Mouse (Mus musculus): ENCODE measurements around the gene Pla2g4e.

Pla2g4e gene

DNA sequence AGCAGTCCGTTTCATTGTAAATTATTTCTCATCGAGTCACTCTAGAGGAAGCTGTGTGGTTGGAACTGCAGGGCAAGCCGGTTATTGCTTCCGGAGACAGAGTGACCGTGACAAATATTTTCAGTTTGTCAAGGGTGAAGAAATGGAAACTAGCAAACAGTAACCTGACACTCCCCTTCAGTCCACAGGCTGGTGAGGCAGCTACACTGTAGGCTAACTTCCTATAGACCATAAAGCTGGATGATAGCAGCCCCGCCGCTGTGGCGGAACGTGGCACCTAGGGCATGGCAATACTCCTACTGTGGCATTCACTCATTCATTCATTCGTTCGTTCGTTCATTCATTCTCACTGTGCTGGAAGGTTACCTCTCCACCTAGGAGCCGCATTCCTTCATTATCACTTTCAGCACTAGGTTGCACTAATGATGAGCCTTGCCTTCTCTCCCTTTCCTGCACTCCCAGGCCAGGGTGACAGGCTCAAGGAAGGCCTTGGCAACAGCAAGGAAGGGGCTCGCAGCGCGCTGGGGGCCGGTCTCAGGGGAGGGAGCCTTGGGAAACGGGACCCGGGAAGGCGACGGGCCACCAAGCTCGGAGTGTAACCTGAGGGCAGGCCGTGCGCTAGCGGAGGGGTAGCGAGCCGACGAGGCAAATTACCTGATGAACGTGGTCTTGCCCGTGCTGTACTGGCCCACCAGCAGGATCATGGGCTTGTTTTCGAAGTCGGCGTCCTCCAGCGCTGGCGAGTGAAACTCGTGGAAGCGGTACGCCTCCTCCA, 91.4 kb downstream of the Pla2g4e start:
- DNase-seq, result peak; percentile 26

DNA sequence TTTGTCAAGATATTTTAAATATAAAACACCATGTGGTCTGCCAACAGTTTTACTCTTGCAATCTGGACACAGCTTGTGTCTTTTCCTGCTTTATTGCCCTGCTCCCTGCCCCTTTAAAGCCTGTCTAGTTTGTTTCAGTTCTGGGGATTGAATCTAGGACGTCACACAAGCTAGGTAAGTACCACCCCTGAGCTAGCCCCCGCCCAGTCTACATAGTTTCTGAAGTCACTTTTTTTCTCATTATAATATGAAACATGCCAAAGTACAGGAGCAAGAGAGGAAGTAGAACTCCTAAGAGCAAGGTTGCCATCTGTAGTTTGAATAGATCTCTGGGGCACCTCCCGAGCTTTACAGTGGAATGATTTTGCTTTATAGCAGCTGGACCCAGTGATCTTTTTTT, 94.6 kb downstream of the Pla2g4e start:
- no peak for DNase-seq

GRCm38 (mm10) chr2:120149634-120150033, 95.5 kb downstream of the Pla2g4e start:
- no peak for DNase-seq

GRCm38 (mm10) chr2:120147999-120148398, 97.1 kb downstream of the Pla2g4e start:
- no peak for DNase-seq

DNA sequence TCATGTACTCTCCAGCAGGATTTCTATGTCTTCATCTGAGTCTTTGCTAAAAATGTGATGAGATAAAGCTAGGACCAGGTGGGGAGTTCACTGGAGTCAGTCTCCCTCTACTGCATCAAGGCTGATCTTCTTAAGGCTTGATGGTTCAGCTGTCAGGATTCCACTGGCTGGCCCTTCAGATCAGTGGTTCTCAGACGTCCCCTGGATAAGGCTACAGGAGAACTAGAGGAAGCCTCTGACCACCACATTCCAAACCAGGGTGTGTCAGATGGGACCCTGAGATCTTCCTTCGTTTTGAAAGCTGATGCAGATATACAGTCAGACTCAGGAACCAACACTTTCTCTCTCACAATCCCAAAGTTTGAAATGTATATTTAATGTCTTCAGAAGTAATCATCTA, 97.8 kb downstream of the Pla2g4e start:
- no peak for DNase-seq

DNA sequence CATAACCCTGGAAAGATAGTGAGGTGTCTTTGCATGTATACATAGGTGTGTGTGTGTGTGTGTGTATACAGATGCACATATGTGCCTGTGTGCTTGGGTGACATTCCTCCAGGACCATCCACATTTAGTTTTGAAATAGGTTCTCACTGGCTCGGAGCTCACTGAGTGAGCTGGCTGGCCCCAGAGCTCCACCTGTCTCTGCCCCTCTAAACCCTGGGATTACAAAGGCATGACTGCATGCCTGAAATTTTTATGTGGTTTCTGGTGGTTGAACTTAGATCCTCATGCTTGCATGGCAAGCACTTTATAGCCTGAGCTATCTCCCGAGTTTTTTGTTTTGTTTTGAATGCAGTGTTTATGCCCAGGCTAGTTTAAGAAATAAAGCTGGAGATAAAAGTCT, 98.6 kb downstream of the Pla2g4e start:
- DNase-seq, result no peak

GRCm38 (mm10) chr2:120144390-120144789, 100.7 kb downstream of the Pla2g4e start:
- no peak for DNase-seq

- DNase-seq, result no peak
Observed at GRCm38 (mm10) chr2:120142336-120142735, 102.8 kb downstream of the Pla2g4e start.

DNA sequence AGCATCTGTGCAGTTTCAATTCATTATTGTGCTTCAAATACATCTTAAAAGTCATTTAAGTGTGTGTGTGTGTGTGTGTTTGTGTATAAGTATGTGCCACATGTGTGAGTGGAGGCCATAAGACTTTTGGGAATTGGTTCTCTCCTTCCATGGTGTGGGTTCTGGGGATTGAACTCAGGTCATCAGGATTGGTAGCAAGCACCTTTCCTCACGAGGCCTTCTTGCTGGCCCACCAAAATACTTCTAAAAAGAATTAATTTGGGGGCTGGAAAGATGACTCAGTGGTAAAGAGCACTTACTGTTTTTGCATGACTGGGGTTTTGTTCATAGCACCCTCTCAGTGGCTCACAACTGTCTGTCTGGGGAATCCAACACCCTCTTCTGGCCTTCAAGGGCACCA, 103.5 kb downstream of the Pla2g4e start:
- DNase-seq, result no peak

GRCm38 (mm10) chr2:120140326-120140725, 104.8 kb downstream of the Pla2g4e start:
- no peak for DNase-seq

GRCm38 (mm10) chr2:120139091-120139490, 106.0 kb downstream of the Pla2g4e start:
- no peak for DNase-seq

DNA sequence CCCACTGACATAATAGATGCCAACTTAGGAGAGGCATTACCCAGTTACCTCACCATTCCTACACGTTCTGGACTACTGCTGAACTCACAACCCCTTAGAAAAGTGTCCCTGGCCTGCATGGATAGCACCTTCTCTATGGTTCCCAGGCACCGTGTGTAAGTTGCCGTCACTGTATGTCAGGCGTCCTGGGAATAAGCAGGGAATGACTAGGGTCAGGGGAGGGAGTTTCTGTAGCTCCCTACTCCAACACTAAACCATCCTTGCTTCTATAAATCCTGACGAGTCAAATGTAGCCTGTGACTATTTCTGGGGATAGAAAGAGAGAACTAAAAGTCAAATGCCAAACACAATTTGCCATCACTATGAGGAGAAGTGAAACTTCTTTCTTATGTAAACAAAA, 107.9 kb downstream of the Pla2g4e start:
- no peak for DNase-seq

DNA sequence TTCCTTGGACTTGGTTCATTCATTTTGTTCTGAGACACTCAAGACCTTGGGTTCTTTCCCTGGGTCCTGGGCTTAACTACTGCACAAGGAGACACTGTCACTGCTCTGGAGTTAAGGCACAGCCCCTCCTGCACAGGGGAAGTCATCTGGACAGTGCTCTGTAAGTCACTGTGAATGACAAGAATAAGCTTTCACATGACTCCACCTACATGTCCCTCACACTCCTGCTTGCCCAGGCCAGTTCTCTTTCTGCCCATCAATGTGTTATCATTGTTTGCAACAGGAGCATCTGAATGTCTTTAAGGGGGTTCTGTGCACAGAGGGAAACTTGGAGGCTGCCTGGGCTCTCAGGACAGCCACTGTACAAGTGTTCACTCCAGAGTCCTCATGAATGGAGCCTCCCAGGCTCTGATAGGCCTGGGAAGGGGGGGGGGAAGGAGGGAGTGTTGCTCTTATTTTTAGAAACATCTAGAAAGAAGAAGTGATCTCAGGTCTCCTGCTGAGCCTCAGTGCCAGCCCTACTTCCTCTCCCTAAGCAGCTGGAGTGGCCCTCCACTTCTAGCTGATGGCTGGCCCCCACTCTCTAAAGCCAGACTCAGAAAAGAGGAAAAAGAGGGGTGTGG, 110.6 kb downstream of the Pla2g4e start:
- DNase-seq, result no peak

DNA sequence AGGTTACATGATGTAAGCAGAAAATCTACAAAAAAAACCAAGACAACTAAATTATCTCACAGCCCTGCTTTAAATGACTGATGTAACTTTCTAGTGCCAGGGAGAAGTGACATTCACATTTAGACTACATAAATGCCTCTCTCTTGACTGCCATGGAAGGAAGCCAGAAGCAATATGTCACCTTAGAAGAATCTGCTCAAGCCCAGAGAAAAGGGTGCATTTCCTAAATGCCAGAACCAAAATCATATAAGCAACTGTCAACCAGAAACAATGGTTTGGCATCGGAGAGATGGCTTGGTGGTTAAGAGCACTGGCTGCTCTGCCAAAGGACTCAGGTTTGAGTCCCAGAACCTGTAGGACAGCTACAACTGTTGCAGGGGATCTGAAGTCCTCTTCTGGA, 113.3 kb downstream of the Pla2g4e start:
- no peak for DNase-seq

GRCm38 (mm10) chr2:120129252-120129908, 115.8 kb downstream of the Pla2g4e start:
- no peak for DNase-seq

- DNase-seq, result no peak
Observed at GRCm38 (mm10) chr2:120128611-120129051, 116.5 kb downstream of the Pla2g4e start.

DNA sequence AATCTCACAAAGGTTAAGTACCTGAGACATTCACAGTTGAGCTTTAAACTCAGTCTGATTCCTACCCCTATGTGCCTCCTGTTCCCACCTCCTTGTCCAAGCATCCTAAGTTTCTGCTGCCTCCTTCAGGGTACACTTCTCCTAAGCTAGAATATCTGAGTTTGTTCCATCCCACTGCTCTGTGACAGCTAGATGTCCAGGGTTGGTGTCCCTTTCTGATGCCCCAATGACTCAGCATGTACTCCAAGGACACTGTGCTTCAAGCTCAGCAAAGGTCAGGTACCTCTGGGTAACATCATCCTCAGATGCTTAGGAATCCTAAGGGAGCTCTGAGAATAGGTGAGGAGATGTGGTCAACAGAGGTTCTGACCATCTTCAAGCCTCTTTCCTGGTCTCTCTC, 117.1 kb downstream of the Pla2g4e start:
- DNase-seq, result no peak

- DNase-seq, result no peak
Observed at GRCm38 (mm10) chr2:120126901-120127300, 118.2 kb downstream of the Pla2g4e start.

DNA sequence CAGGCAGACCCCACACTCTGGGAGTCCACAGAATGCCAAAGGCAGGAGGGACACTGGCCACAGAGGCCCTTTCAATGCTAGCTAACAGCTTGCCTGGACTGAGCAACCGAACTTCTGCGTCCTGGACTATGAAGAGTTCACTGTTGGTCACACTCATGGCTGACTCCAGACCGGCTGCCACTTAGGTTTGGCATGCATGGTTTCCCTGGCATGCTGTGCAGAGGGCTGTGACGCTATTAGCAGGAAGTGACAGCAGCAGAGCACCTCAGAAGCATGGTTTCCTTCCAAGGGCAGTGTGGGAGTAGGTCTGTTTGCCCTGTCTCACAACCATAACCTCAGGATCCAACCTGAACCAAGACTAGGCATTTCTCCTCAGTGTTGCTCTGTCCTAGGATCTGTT, 118.7 kb downstream of the Pla2g4e start:
- DNase-seq, result no peak

GRCm38 (mm10) chr2:120125461-120125860, 119.7 kb downstream of the Pla2g4e start:
- no peak for DNase-seq

GRCm38 (mm10) chr2:120124946-120125345, 120.2 kb downstream of the Pla2g4e start:
- DNase-seq, result no peak

GRCm38 (mm10) chr2:120124096-120124495, 121.0 kb downstream of the Pla2g4e start:
- peak; percentile 21 for DNase-seq

- DNase-seq, result no peak
Observed at GRCm38 (mm10) chr2:120122983-120123382, 122.2 kb downstream of the Pla2g4e start.

DNA sequence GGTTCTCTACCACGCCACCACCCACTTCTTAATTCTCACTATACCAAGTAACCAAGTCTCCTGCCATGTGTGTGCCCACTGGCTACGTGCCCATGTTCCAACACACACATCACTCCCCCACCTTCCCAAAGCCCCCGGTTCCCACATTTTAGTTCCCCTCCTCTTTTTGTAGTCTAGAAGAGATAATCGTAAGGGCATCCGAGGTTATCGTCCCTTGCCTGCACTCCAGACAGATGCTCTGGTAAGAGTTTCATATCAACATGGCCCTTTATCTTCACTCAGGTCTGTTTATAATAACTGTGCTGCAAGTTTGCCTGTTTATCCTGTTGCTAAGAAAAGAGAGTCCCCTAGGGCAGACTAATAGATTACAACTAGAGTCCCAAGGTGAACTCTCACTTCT, 127.8 kb downstream of the Pla2g4e start:
- no peak for DNase-seq
